Mouse (Mus musculus): Measurements from ENCODE around the gene Fastk.

- TF ChIP-seq POLR2A (IDR thresholded peaks at IDR 0.05; ENCODE audit: borderline replicate concordance, extremely low read depth, insufficient read depth, insufficient read length, poor library complexity, severe bottlenecking) (no peak), CTCF (IDR thresholded peaks at IDR 0.05; ENCODE audit: borderline replicate concordance, extremely low read depth, insufficient read depth, insufficient read length) (0 out of 2 replicates have a peak, but pooled peaks have one; percentile 9)
Observed at GRCm38 (mm10) chr5:24445428-24446080, 467 bp upstream of the Fastk start.
